Mouse (Mus musculus) liver, embryonic 14.5 days (tissue): ENCODE results near the gene Rhbdl3. TPM values are rescaled to one million over a fixed set of nuclear protein-coding genes. Genes with fewer than 3 reads are reported as not detected.
A peak's percentile ranks its signal among the peaks of the same experiment; 100 is the strongest.

Source experiments
- ATAC-seq: fragments of 200-750 bp; cut with Nextera tagmentation; 2 replicates; pipeline ENCODE4 v1.8.0; 2017; ENCODE audit warnings: moderate number of reproducible peaks, mild to moderate bottlenecking, moderate library complexity; ENCODE audit not compliant: insufficient read depth
- DNase-seq, 3 experiments: peaks; one replicate each; pipeline ENCODE4 v3.0.0-alpha.2; 2012 to 2013; ENCODE audit warnings: low read depth in 3 of 3, low spot score in 3 of 3
- H3K27ac ChIP-seq: fragments of 300-500 bp; sonication (generic); 2 replicates; pipeline ENCODE4 v1.5.1; 2014; ENCODE audit warnings: moderate library complexity, mild to moderate bottlenecking, control low read depth, inconsistent platforms
- H3K27me3 ChIP-seq: fragments of 300-500 bp; sonication (generic); 2 replicates; pipeline ENCODE4 v1.6.1; 2014; ENCODE audit warnings: mild to moderate bottlenecking, low read length, moderate library complexity; ENCODE audit not compliant: control insufficient read depth, insufficient read depth
- H3K36me3 ChIP-seq: fragments of 300-500 bp; sonication (generic); replicated peaks from 2 replicates; pipeline ENCODE4 v1.6.1; 2014; ENCODE audit warnings: low read depth; ENCODE audit not compliant: control insufficient read depth, insufficient read depth
- H3K4me1 ChIP-seq, 2 experiments: fragments of 200-500 bp in 1 of 2; fragments of 300-500 bp in 1 of 2; sonication (generic) in 1 of 2; replicated peaks; 2 replicates each; pipeline ENCODE4 v1.6.1; 2012 to 2014; ENCODE audit warnings: antibody characterized with exemption in 1 of 2, inconsistent platforms in 1 of 2, low read length in 1 of 2; ENCODE audit not compliant: control insufficient read depth in 2 of 2, insufficient read depth in 2 of 2
- H3K4me2 ChIP-seq: fragments of 300-500 bp; sonication (generic); 2 replicates; pipeline ENCODE4 v1.6.1; 2014; ENCODE audit warnings: low read depth, mild to moderate bottlenecking, control low read depth, moderate library complexity
- H3K4me3 ChIP-seq, 2 experiments: fragments of 200-500 bp in 1 of 2; fragments of 300-500 bp in 1 of 2; sonication (generic) in 1 of 2; 2 replicates each; pipeline ENCODE4 v1.5.1; 2012 to 2014; ENCODE audit warnings: low read depth in 2 of 2, low read length in 2 of 2, mild to moderate bottlenecking in 2 of 2, control low read depth in 1 of 2, inconsistent platforms in 1 of 2, moderate library complexity in 1 of 2; ENCODE audit not compliant: insufficient read depth in 1 of 2
- H3K9ac ChIP-seq: fragments of 300-500 bp; sonication (generic); replicated peaks from 2 replicates; pipeline ENCODE4 v1.6.1; 2014; ENCODE audit warnings: mild to moderate bottlenecking, control low read depth, moderate library complexity
- H3K9me3 ChIP-seq: fragments of 300-500 bp; sonication (generic); 2 replicates; pipeline ENCODE4 v1.6.1; 2016; ENCODE audit warnings: low read length, mixed read lengths; ENCODE audit not compliant: control insufficient read depth
- CTCF ChIP-seq: IDR thresholded peaks from 2 replicates; pipeline ENCODE4 v1.5.1; 2016; ENCODE audit warnings: antibody characterized with exemption, low read depth, control low read depth
- EP300 ChIP-seq: IDR thresholded peaks from 2 replicates; pipeline ENCODE4 v1.6.1; 2016; ENCODE audit warnings: antibody characterized with exemption, low read depth
- WGBS: fragments of 180-500 bp; shearing (Covaris S2); extraction: QIAGEN DNeasy Blood & Tissue Kit; methylation state at CpG from one replicate; pipeline ENCODE4 v1.1.7; 2014; ENCODE audit not compliant: insufficient replicate concordance; 5-methylcytosine and 5-hydroxymethylcytosine counted together
- polyA plus RNA-seq, 2 experiments: library from polyadenylated mRNA; depleted of rRNA in 1 of 2; stranded (reverse) in 1 of 2; unstranded in 1 of 2; fragments of >200 nt; fragmentation: Nextera tagmentation in 1 of 2; extraction: Ambion mirVana in 1 of 2; gene quantifications; 2 replicates each; pipeline versions ENCODE4 v1.2.1 to v1.2.3; 2012 to 2014

The Rhbdl3 gene
- polyA plus RNA-seq, 2 experiments: 0.03 to 0.04 TPM

- ATAC-seq (no peak), DNase-seq (no peak)
- no peaks in the 10 kb centered on the region; the same call in 1 of the 2 replicates for H3K27me3 ChIP-seq
Observed at GRCm38 (mm10) chr11:80283786-80284185, 16.9 kb upstream of the Rhbdl3 start.

DNA sequence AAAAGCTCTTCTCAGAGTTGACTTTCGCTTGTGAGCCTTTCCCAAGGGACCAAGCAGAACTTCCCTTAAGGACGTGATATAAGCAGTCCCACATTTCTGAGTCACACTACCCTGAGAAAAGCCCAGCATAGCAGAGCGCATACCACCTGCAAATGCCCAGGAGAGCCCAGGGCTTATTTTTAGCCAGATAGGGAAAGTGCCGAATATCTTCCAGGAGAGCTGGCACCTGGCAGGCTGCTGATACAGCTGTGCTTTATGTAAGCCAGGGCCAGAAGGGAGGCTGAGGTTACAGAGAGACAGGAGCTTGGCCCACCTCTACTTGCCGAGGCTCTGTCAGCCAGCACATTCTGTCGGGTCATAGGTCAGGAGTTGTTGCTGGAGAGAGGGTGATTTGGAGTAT lies 16.1 kb upstream of the Rhbdl3 start:
- H3K4me3 ChIP-seq: no peak overlapping the region
- no peak for DNase-seq

More at GRCm38 (mm10) chr11:80283786-80284185, 16.9 kb upstream of the Rhbdl3 start:
- WGBS: 71% methylated on average over 3 of the region's 3 CpGs
- Histone ChIP-seq H3K36me3 (no peaks in the 10 kb centered on the region), H3K27ac (no peak overlapping the region), H3K9me3 (no peaks in the 10 kb centered on the region), H3K4me2 (no peak overlapping the region), H3K4me3 (no peak overlapping the region), H3K9ac (no peak overlapping the region), H3K4me1 (no peaks in the 10 kb centered on the region)
- TF ChIP-seq EP300 (no peak), CTCF (no peak)

GRCm38 (mm10) chr11:80287150-80287549 lies 13.6 kb upstream of the Rhbdl3 start:
- Histone ChIP-seq H3K4me2 (no peak overlapping the region), H3K9ac (no peak overlapping the region), H3K4me3 (no peak overlapping the region), H3K4me1 (no peaks in the 10 kb centered on the region), H3K27me3 (peaks cover 4% of the 10 kb centered on the region), H3K27ac (no peak overlapping the region), H3K9me3 (no peaks in the 10 kb centered on the region), H3K36me3 (no peaks in the 10 kb centered on the region)
- DNase-seq (peak; percentile 34 to 46 (median 35)), ATAC-seq (no peak)
- WGBS: 16% methylated on average over 5 of the region's 5 CpGs
- TF ChIP-seq EP300: no peak
- TF ChIP-seq CTCF: peak; percentile 90

More for the DNA sequence above, 16.1 kb upstream of the Rhbdl3 start:
- no peak overlapping the region for H3K9ac ChIP-seq
- no peaks in the 10 kb centered on the region for H3K4me1 ChIP-seq
- no peaks in the 10 kb centered on the region for H3K36me3 ChIP-seq
- ATAC-seq: no peak
- H3K9me3 ChIP-seq: no peaks in the 10 kb centered on the region
- H3K27ac ChIP-seq: no peak overlapping the region
- WGBS: 48% methylated on average over 6 of the region's 6 CpGs
- H3K4me2 ChIP-seq: no peak overlapping the region
- peaks cover 1% of the 10 kb centered on the region for H3K27me3 ChIP-seq
- TF ChIP-seq CTCF: no peak
- no peak for TF ChIP-seq EP300

GRCm38 (mm10) chr11:80289701-80290445 lies 10.8 kb upstream of the Rhbdl3 start:
- H3K9ac ChIP-seq: no peak overlapping the region
- H3K9me3 ChIP-seq: no peaks in the 10 kb centered on the region
- H3K4me3 ChIP-seq: no peak overlapping the region
- peak overlapping the region; percentile 22 for H3K4me2 ChIP-seq
- TF ChIP-seq CTCF (no peak), EP300 (no peak)
- H3K27me3 ChIP-seq: peaks cover 4% of the 10 kb centered on the region
- H3K4me1 ChIP-seq: no peaks in the 10 kb centered on the region
- no peaks in the 10 kb centered on the region for H3K36me3 ChIP-seq
- DNase-seq: no peak
- H3K27ac ChIP-seq: no peak overlapping the region
- 3% methylated on average over 23 of the region's 23 CpGs for WGBS
- ATAC-seq: no peak

GRCm38 (mm10) chr11:80291004-80291403 lies 9.7 kb upstream of the Rhbdl3 start:
- TF ChIP-seq CTCF (peak; percentile 21), EP300 (no peak)
- peaks cover 6% of the 10 kb centered on the region for H3K27me3 ChIP-seq
- no peak overlapping the region for H3K4me3 ChIP-seq
- H3K4me2 ChIP-seq: no peak overlapping the region
- no peaks in the 10 kb centered on the region for H3K4me1 ChIP-seq
- WGBS: 62% methylated on average over 2 of the region's 2 CpGs
- no peaks in the 10 kb centered on the region for H3K36me3 ChIP-seq
- DNase-seq (no peak), ATAC-seq (no peak)
- H3K9me3 ChIP-seq: no peaks in the 10 kb centered on the region
- no peak overlapping the region for H3K27ac ChIP-seq
- H3K9ac ChIP-seq: no peak overlapping the region
